Comparison of ENCODE assay signal across 25 mouse cellular contexts in genomic region chr1:186150376-186150775, GRCm38 (mm10).
"Had no signal": no experiment of that assay in that cellular context is flagged by ENCODE, and none has a peak within 500 bp of the region (broad histone marks: within the 10 kb centered on the region; RNA-seq: fewer than 3 reads in every experiment).

No protein-coding gene starts in this region.

- H3K4me3 ChIP-seq: heart, embryonic 10.5 days; heart, embryonic 13.5 days; heart, embryonic 15.5 days; hindbrain, embryonic 13.5 days; hindbrain, embryonic 15.5 days; kidney, embryonic 15.5 days; limb, embryonic 13.5 days; limb, embryonic 15.5 days; liver, embryonic 12.5 days had no signal

- H3K4me1 ChIP-seq: heart, embryonic 10.5 days; hindbrain, embryonic 13.5 days; hindbrain, embryonic 15.5 days; liver, embryonic 12.5 days had no signal

- H3K27me3 ChIP-seq: heart, embryonic 13.5 days; heart, embryonic 15.5 days; hindbrain, embryonic 13.5 days; hindbrain, embryonic 15.5 days; kidney, embryonic 15.5 days; limb, embryonic 13.5 days; limb, embryonic 15.5 days; liver, embryonic 12.5 days had no signal

- H3K27ac ChIP-seq: heart, embryonic 10.5 days; heart, embryonic 13.5 days; heart, embryonic 15.5 days; hindbrain, embryonic 13.5 days; hindbrain, embryonic 15.5 days; hindbrain, postnatal 0 days; kidney, embryonic 15.5 days; kidney, postnatal 0 days; limb, embryonic 13.5 days; limb, embryonic 15.5 days; liver, embryonic 12.5 days had no signal

- ATAC-seq: hindbrain, postnatal 0 days; intestine, embryonic 16.5 days; liver, embryonic 12.5 days had no signal

- H3K9ac ChIP-seq: heart, embryonic 13.5 days; heart, embryonic 15.5 days; hindbrain, embryonic 13.5 days; hindbrain, embryonic 15.5 days; kidney, embryonic 15.5 days; limb, embryonic 13.5 days; limb, embryonic 15.5 days; liver, embryonic 12.5 days had no signal

- DNase-seq: gastrocnemius, postnatal 14 days; gastrocnemius, postnatal 36 days; heart, adult 18-20 months; heart, postnatal 14 days; heart, postnatal 36 days; kidney, adult 11 months; kidney, adult 2 months; kidney, adult 9 months; kidney, postnatal 14 days; kidney, postnatal 36 days; layer of hippocampus, adult 9-11 months; layer of hippocampus, postnatal 36 days; left cerebral cortex, postnatal 4 days had no signal

- H3K4me2 ChIP-seq: heart, embryonic 13.5 days; heart, embryonic 15.5 days; hindbrain, embryonic 13.5 days; hindbrain, embryonic 15.5 days; kidney, embryonic 15.5 days; limb, embryonic 13.5 days; limb, embryonic 15.5 days; liver, embryonic 12.5 days had no signal

- H3K36me3 ChIP-seq: heart, embryonic 10.5 days; heart, embryonic 13.5 days; heart, embryonic 15.5 days; hindbrain, embryonic 13.5 days; hindbrain, embryonic 15.5 days; kidney, embryonic 15.5 days; limb, embryonic 13.5 days; limb, embryonic 15.5 days; liver, embryonic 12.5 days had no signal

- H3K9me3 ChIP-seq: heart, embryonic 10.5 days; heart, embryonic 13.5 days; heart, embryonic 15.5 days; hindbrain, embryonic 13.5 days; hindbrain, embryonic 15.5 days; kidney, embryonic 15.5 days; limb, embryonic 13.5 days; limb, embryonic 15.5 days; liver, embryonic 12.5 days had no signal
